Mouse (Mus musculus) gastrocnemius, postnatal 14 days (tissue): ENCODE results near the gene Hist3h2ba. TPM values are rescaled to one million over a fixed set of nuclear protein-coding genes. Genes with fewer than 3 reads are reported as not detected.

Experiments used
- DNase-seq: peaks from one replicate; pipeline ENCODE4 v3.0.0; 2021; ENCODE audit warnings: mixed read lengths
- intact Hi-C: fragments of 180-260 bp; cut with DNase I; formaldehyde crosslinking; loops from one replicate; pipeline ENCODE4 v1.15.1; 2025; ENCODE audit warnings: low total_unique reads
- total RNA-seq, 2 experiments: library from RNA; stranded (reverse); gene quantifications; 2 replicates each; pipeline ENCODE4 v1.2.3; 2021

Gene Hist3h2ba
- total RNA-seq, 2 experiments from 2014 or later, result 2.1 to 3.7 TPM

- intact Hi-C loops, result no loop called here
- peak; percentile 69 for DNase-seq
Measured at GRCm38 (mm10) chr11:58959921-58960465, 11.3 kb downstream of the Hist3h2ba start.

GRCm38 (mm10) chr11:58961364-58962177 is 12.9 kb downstream of the Hist3h2ba start:
- no peak for DNase-seq
- intact Hi-C loops, result no loop called here

- no peak for DNase-seq
- intact Hi-C loops, result no loop called here
Measured at GRCm38 (mm10) chr11:58963543-58963942, 14.8 kb downstream of the Hist3h2ba start.

GRCm38 (mm10) chr11:58964216-58964615 is 15.5 kb downstream of the Hist3h2ba start:
- intact Hi-C loops, result no loop called here
- no peak for DNase-seq

- intact Hi-C loops, result no loop called here
Measured at GRCm38 (mm10) chr11:58965001-58965760, 16.5 kb downstream of the Hist3h2ba start.

GRCm38 (mm10) chr11:58967346-58967745 is 18.6 kb downstream of the Hist3h2ba start:
- no peak for DNase-seq
- intact Hi-C loops, result no loop called here

More at GRCm38 (mm10) chr11:58965001-58965760, 16.5 kb downstream of the Hist3h2ba start:
- no peak for DNase-seq

GRCm38 (mm10) chr11:58968551-58968950 is 19.8 kb downstream of the Hist3h2ba start:
- intact Hi-C loops, result no loop called here
- DNase-seq, result no peak

GRCm38 (mm10) chr11:58969027-58969426 is 20.3 kb downstream of the Hist3h2ba start:
- intact Hi-C loops, result no loop called here
- DNase-seq, result no peak

- DNase-seq, result no peak
- intact Hi-C loops, result no loop called here
Measured at GRCm38 (mm10) chr11:58969659-58970058, 20.9 kb downstream of the Hist3h2ba start.

GRCm38 (mm10) chr11:58970831-58971530 is 22.3 kb downstream of the Hist3h2ba start:
- DNase-seq, result no peak
- intact Hi-C loops, result no loop called here

- intact Hi-C loops, result no loop called here
Measured at GRCm38 (mm10) chr11:58971796-58972195, 23.1 kb downstream of the Hist3h2ba start.

GRCm38 (mm10) chr11:58974414-58974813 is 25.7 kb downstream of the Hist3h2ba start:
- DNase-seq, result no peak
- intact Hi-C loops, result no loop called here

More at GRCm38 (mm10) chr11:58971796-58972195, 23.1 kb downstream of the Hist3h2ba start:
- no peak for DNase-seq

- intact Hi-C loops, result no loop called here
- no peak for DNase-seq
Measured at GRCm38 (mm10) chr11:58977150-58977549, 28.4 kb downstream of the Hist3h2ba start.

- DNase-seq, result no peak
- intact Hi-C loops, result no loop called here
Measured at GRCm38 (mm10) chr11:58977607-58978026, 28.9 kb downstream of the Hist3h2ba start.

- intact Hi-C loops, result no loop called here
- DNase-seq, result peak; percentile 52
Measured at GRCm38 (mm10) chr11:58978027-58978705, 29.4 kb downstream of the Hist3h2ba start, which contains the start of gene Trim11. Gene Trim11 (plus strand): TSS chr11:58978093.

- DNase-seq, result no peak
- intact Hi-C loops, result no loop called here
Measured at GRCm38 (mm10) chr11:58978706-58979030, 29.9 kb downstream of the Hist3h2ba start.

GRCm38 (mm10) chr11:58979183-58979582 is 30.5 kb downstream of the Hist3h2ba start:
- no peak for DNase-seq
- intact Hi-C loops, result no loop called here

- intact Hi-C loops, result no loop called here
- DNase-seq, result peak; percentile 47
Measured at GRCm38 (mm10) chr11:58979661-58980060, 30.9 kb downstream of the Hist3h2ba start.

- no peak for DNase-seq
- intact Hi-C loops, result no loop called here
Measured at GRCm38 (mm10) chr11:58980381-58980990, 31.8 kb downstream of the Hist3h2ba start.
